Mouse (Mus musculus) E14TG2a.4 (cell line): Measurements from ENCODE around the gene Med23.

Source experiments
- H3K27me3 ChIP-seq: 2 replicates; pipeline ENCODE4 v1.6.1; 2014; ENCODE audit warnings: low read length, control low read depth; ENCODE audit not compliant: insufficient read depth
- H3K36me3 ChIP-seq: 2 replicates; pipeline ENCODE4 v1.6.1; 2014; ENCODE audit warnings: low read length, control low read depth; ENCODE audit not compliant: insufficient read depth
- H3K4me1 ChIP-seq: replicated peaks from 2 replicates; pipeline ENCODE4 v1.6.1; 2014; ENCODE audit warnings: low read depth, low read length, control low read depth
- H3K4me3 ChIP-seq: replicated peaks from 2 replicates; pipeline ENCODE4 v1.5.1; 2014; ENCODE audit warnings: mild to moderate bottlenecking, low read length
- H3K9me3 ChIP-seq: 2 replicates; pipeline ENCODE4 v1.6.1; 2014; ENCODE audit warnings: low read length, control low read depth
- CTCF ChIP-seq: conservative IDR thresholded peaks from 2 replicates; pipeline ENCODE4 v1.5.1; 2014; ENCODE audit warnings: low read length
- NANOG ChIP-seq: IDR thresholded peaks from 2 replicates; pipeline ENCODE4 v1.6.1; 2014; ENCODE audit warnings: borderline replicate concordance, low read length, mixed read lengths
- POU5F1 ChIP-seq: IDR thresholded peaks from 2 replicates; pipeline ENCODE4 v1.6.1; 2014; ENCODE audit warnings: low read length, borderline replicate concordance

Med23 gene

DNA sequence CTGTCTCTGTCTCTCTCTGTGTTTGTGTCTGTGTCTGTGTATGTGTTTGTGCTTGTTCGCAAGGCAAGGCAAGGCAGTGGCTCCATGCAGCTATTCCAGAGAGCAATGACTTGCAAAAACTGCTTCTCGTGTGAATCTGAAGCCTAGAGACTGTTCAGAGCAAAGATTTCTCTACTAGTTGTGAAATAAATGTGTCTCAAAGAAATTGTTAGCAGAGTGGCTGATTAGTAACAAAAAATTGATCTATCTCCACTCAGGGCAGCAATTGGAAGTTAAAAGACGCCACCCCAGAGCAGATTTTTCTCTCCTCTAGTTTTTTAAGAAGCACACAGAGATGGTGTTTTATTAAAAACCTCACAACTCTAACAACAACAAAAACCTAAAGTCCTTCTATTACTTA is 78.1 kb downstream of the Med23 start:
- Histone ChIP-seq H3K4me3 (no peak overlapping the region), H3K4me1 (no peaks in the 10 kb centered on the region), H3K9me3 (no peaks in the 10 kb centered on the region), H3K27me3 (no peaks in the 10 kb centered on the region), H3K36me3 (no peaks in the 10 kb centered on the region)
- no peak for TF ChIP-seq POU5F1
- TF ChIP-seq CTCF, result no peak
- TF ChIP-seq NANOG, result no peak

DNA sequence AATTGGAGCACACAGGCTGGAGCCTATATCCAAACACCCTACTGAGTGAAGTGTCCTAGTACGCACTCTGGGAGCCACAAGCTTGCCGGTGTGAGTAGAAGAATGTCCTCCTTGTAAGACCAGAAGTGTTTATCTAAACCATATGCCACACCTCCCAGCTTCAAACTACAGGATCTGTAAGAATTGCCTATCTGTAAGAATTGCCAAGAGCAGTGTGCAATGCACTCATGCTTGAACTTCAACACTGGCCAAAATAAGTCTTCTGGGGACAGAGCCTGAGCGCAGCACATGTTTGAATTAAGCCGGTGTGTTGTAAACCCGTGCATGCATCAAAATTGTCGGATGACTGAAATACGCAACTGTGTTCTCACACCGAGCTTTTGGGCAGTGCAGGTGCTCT is 78.5 kb downstream of the Med23 start:
- H3K4me1 ChIP-seq, result no peaks in the 10 kb centered on the region
- no peaks in the 10 kb centered on the region for H3K27me3 ChIP-seq
- no peak for TF ChIP-seq NANOG
- no peak overlapping the region for H3K4me3 ChIP-seq
- H3K9me3 ChIP-seq, result no peaks in the 10 kb centered on the region
- no peaks in the 10 kb centered on the region for H3K36me3 ChIP-seq

DNA sequence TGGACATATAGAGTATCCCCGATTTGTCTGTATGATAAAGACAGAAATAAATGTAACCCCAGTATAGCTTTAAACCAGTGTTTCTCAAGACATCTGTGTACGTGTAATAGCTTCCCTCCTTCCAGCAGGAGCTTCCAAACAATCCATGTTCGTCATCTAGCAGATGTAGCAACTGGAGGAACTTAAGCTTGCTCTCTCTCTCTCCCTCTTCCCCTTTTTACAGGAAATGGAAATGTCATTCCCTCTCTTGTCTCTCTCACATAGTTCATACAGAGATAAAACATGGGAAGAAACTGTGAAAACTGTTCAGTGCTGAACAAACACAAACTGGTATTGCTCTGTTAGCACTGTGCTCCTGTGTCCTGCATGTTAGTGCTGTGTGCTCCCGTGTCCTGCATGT is 80.4 kb downstream of the Med23 start:
- no peaks in the 10 kb centered on the region for H3K9me3 ChIP-seq

GRCm38 (mm10) chr10:24951575-24951974 is 81.8 kb downstream of the Med23 start:
- no peaks in the 10 kb centered on the region for H3K27me3 ChIP-seq
- no peaks in the 10 kb centered on the region for H3K9me3 ChIP-seq
- H3K36me3 ChIP-seq, result no peaks in the 10 kb centered on the region
- no peaks in the 10 kb centered on the region for H3K4me1 ChIP-seq
- no peak for TF ChIP-seq NANOG
- no peak for TF ChIP-seq POU5F1
- no peak for TF ChIP-seq CTCF
- H3K4me3 ChIP-seq, result no peak overlapping the region

More for the DNA sequence above, 80.4 kb downstream of the Med23 start:
- Histone ChIP-seq H3K27me3 (no peaks in the 10 kb centered on the region), H3K36me3 (no peaks in the 10 kb centered on the region), H3K4me1 (no peaks in the 10 kb centered on the region), H3K4me3 (no peak overlapping the region)
- TF ChIP-seq POU5F1, result no peak
- no peak for TF ChIP-seq NANOG
- no peak for TF ChIP-seq CTCF

DNA sequence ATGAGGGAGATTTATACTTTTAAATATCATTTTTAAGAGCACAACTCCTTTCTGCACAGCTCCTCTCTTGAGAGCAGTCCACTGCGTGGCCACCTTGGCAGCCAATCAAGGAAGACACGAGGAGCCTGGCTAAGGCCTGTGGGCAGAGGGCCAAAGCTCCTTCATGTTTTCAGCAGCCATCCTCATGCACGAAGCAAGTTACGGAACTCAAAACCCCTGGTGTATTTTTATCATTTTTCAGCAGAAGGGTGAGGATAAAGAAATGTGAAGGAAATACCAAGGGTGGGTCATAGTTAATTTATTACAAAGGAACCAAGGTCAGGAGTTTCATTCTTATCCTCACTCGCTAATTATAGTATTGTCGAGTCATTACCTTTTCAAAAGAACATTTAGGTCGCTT is 82.8 kb downstream of the Med23 start:
- no peaks in the 10 kb centered on the region for H3K27me3 ChIP-seq

DNA sequence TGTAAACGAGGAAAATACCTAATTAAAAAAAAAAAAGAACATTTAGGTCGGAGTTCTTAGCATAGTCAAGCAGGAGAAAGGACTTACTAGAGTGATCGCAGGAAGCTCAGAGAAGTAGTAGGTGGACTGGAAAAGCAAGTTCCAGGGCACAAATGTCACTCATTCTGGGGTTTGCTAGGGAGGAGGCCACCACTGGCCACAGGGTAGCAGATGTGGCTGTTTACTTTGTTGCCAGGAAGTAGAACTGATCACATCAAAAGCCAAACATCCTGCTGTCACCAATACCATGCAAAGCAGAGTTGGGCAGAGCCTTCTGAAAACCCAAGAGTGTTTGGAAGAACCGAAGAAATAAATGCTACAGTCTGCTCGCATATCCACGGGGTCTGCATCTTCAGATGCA is 84.1 kb downstream of the Med23 start:
- Histone ChIP-seq H3K4me3 (no peak overlapping the region), H3K4me1 (no peaks in the 10 kb centered on the region), H3K27me3 (no peaks in the 10 kb centered on the region), H3K36me3 (no peaks in the 10 kb centered on the region), H3K9me3 (no peaks in the 10 kb centered on the region)
- TF ChIP-seq CTCF, result no peak
- no peak for TF ChIP-seq POU5F1
- TF ChIP-seq NANOG, result no peak

More for the DNA sequence above, 82.8 kb downstream of the Med23 start:
- no peaks in the 10 kb centered on the region for H3K4me1 ChIP-seq
- no peaks in the 10 kb centered on the region for H3K9me3 ChIP-seq
- H3K36me3 ChIP-seq, result no peaks in the 10 kb centered on the region
- H3K4me3 ChIP-seq, result no peak overlapping the region
- TF ChIP-seq NANOG, result no peak

- H3K27me3 ChIP-seq, result no peaks in the 10 kb centered on the region
- H3K4me1 ChIP-seq, result no peaks in the 10 kb centered on the region
- no peak overlapping the region for H3K4me3 ChIP-seq
- no peaks in the 10 kb centered on the region for H3K36me3 ChIP-seq
- no peak for TF ChIP-seq CTCF
- no peak for TF ChIP-seq POU5F1
- no peak for TF ChIP-seq NANOG
- H3K9me3 ChIP-seq, result no peaks in the 10 kb centered on the region
These were observed 88.7 kb downstream of the Med23 start for GRCm38 (mm10) chr10:24958280-24959042.

- Histone ChIP-seq H3K9me3 (no peaks in the 10 kb centered on the region), H3K36me3 (no peaks in the 10 kb centered on the region), H3K4me1 (no peaks in the 10 kb centered on the region), H3K27me3 (no peaks in the 10 kb centered on the region), H3K4me3 (no peak overlapping the region)
- no peak for TF ChIP-seq CTCF
- no peak for TF ChIP-seq POU5F1
- TF ChIP-seq NANOG, result no peak
These were observed 89.5 kb downstream of the Med23 start for GRCm38 (mm10) chr10:24959043-24959916.

- Histone ChIP-seq H3K4me3 (no peak overlapping the region), H3K27me3 (no peaks in the 10 kb centered on the region), H3K36me3 (no peaks in the 10 kb centered on the region), H3K9me3 (no peaks in the 10 kb centered on the region), H3K4me1 (no peaks in the 10 kb centered on the region)
- TF ChIP-seq CTCF (peak; percentile 23; the same call in 1 of the 2 replicates), NANOG (no peak)
These were observed 91.3 kb downstream of the Med23 start for GRCm38 (mm10) chr10:24961112-24961511.
